Mouse (Mus musculus) liver, adult 2 months (tissue): ENCODE results near the gene Ebi3.

Source experiments
- CTCF ChIP-seq: fragments of 200-500 bp; IDR thresholded peaks from 2 replicates; pipeline ENCODE4 v1.5.1; 2011; ENCODE audit warnings: low read depth, low read length, control low read depth
- POLR2A ChIP-seq: fragments of 200-500 bp; IDR thresholded peaks from 2 replicates; pipeline ENCODE4 v1.6.1; 2011; ENCODE audit warnings: low read length, control low read depth; ENCODE audit not compliant: insufficient read depth; ENCODE audit errors: extremely low read depth

- TF ChIP-seq CTCF = no peak
- TF ChIP-seq POLR2A = no peak
Observed at GRCm38 (mm10) chr17:55945696-55946095, 6.7 kb upstream of the Ebi3 start.
